Mouse (Mus musculus) embryonic fibroblast, embryonic 13.5 days (primary cell): Measurements from ENCODE around the gene Mtmr12. TPM values are rescaled to one million over a fixed set of nuclear protein-coding genes. Genes with fewer than 3 reads are reported as not detected.

Experiments used
- H3K27ac ChIP-seq: 2 replicates; pipeline ENCODE4 v1.5.1; 2012; ENCODE audit warnings: low read length, control low read depth, inconsistent platforms; ENCODE audit not compliant: insufficient read depth
- H3K4me1 ChIP-seq: 2 replicates; pipeline ENCODE4 v1.6.1; 2011; ENCODE audit warnings: low read length; ENCODE audit not compliant: control insufficient read depth, insufficient read depth
- H3K4me3 ChIP-seq: 2 replicates; pipeline ENCODE4 v1.5.1; 2011; ENCODE audit warnings: mild to moderate bottlenecking, control low read depth, low read length; ENCODE audit not compliant: insufficient read depth
- CTCF ChIP-seq: IDR thresholded peaks from 2 replicates; pipeline ENCODE4 v1.5.1; 2011; ENCODE audit warnings: mild to moderate bottlenecking, control low read depth, low read length, moderate library complexity, borderline replicate concordance; ENCODE audit not compliant: insufficient read depth
- POLR2A ChIP-seq: IDR thresholded peaks from 2 replicates; pipeline ENCODE4 v1.6.1; 2011; ENCODE audit warnings: low read depth, mild to moderate bottlenecking, control low read depth, low read length, moderate library complexity
- polyA plus RNA-seq: library from polyadenylated mRNA; stranded (reverse); fragments of >200 nt; gene quantifications from 2 replicates; pipeline ENCODE4 v1.2.4, GENCODE M21; 2011; ENCODE audit warnings: low read depth; ENCODE audit not compliant: missing spikeins, insufficient read length

Gene Mtmr12
- polyA plus RNA-seq, 1 experiment = 12.3 TPM

DNA sequence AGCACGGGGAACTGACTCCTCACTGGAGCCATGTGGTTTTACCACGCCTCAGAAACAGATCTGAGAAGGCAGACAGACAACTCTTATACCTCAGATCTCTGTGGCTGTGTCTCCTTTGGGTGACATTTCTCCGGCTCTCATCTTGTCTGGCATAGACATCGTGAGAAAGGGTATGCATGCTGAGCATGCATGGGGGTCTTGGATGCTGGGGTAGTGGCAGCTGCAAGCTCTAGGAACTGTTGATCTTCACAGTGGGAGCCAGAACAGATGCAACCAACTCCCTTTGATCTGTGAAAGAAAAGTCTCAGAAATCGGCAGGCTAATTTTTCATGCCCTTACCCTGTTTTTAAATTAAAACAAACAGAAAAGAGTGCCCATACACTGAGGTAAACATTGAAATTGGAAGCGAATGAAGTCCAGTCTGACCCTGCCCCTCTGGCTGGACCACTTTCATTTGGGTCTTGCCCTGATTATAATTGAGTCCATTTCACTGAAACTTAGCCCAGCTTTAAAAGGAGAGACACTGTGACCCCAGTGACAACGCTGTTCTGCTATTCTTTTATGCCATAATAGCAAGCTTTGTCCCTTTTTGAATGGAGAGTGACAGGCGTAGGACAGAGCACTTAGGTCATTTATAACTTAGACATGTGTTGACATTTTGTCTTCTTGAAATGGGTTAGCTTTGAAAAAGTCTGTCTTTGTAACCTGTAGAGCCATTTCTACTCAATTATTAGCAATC lies 17.9 kb downstream of the Mtmr12 start:
- Histone ChIP-seq H3K4me1 (no peaks in the 10 kb centered on the region), H3K4me3 (no peak overlapping the region), H3K27ac (no peak overlapping the region)
- TF ChIP-seq POLR2A (no peak), CTCF (no peak)

DNA sequence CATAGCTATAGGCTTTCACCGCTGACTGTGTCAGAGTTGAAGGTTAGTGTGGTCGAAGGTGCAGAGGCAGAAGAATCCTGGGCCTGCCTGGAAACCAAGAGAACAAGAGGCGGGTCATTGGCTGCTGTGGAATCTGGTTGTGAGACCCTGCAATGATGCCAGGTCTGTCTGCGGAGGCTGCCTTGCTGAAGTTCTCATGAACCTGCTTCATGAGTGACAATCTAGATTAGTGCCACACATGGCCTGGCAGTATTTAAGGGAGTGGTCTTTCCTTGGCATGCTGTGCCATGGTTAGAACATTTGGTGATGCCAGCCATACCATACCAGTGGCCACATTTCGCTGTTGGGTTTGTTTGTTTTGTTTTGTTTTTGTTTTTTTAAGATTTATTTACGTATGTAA lies 18.6 kb downstream of the Mtmr12 start:
- H3K4me1 ChIP-seq = no peaks in the 10 kb centered on the region
- H3K27ac ChIP-seq = no peak overlapping the region
- H3K4me3 ChIP-seq = no peak overlapping the region
- TF ChIP-seq POLR2A (no peak), CTCF (no peak)

GRCm38 (mm10) chr15:12224239-12224638 lies 19.4 kb downstream of the Mtmr12 start:
- no peak overlapping the region for H3K4me3 ChIP-seq
- no peak overlapping the region for H3K27ac ChIP-seq
- H3K4me1 ChIP-seq = no peaks in the 10 kb centered on the region
- TF ChIP-seq POLR2A (no peak), CTCF (no peak)

DNA sequence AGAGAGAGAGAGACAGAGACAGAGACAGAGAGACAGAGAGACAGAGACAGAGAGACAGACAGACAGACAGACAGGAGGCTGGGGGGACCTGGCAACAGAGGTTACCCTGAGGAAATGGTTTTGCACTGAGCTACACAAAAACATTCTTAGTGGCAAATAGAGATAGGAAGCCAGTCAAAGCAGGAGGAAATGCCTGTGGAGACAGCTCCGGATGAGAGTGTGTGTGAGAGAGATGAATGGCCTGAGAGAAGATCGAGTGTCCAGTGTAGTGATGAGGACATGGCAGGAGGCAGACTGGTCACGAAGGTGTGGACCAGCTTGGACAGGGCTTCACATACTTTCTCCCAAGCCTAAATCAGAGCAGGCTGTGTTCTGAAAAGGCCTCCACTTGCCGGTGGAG lies 20.2 kb downstream of the Mtmr12 start:
- no peak overlapping the region for H3K27ac ChIP-seq
- no peak for TF ChIP-seq POLR2A
- no peak for TF ChIP-seq CTCF
- no peak overlapping the region for H3K4me3 ChIP-seq
- no peaks in the 10 kb centered on the region for H3K4me1 ChIP-seq

DNA sequence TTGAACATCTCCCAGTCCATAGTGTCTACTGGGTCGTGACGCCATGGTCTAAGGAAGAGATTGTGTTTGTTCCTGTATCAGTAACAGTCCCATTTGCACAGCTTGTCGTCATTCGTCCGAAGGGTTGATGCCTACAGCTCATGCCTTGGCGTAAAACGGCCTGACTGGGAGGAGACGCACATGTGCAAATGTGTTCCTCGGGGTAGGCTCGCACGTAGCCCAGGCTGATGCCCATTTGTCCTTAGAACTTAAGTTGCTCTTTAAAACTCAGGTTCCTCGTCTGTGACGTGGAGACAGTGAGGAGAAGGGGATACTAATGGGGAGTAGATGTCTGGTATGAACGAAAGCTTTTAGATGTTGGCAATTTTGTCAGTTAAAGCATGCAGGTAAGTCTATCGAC lies 22.1 kb downstream of the Mtmr12 start:
- TF ChIP-seq CTCF (no peak), POLR2A (no peak)
- Histone ChIP-seq H3K27ac (no peak overlapping the region), H3K4me3 (no peak overlapping the region), H3K4me1 (no peaks in the 10 kb centered on the region; the same call in none of the 2 replicates)

DNA sequence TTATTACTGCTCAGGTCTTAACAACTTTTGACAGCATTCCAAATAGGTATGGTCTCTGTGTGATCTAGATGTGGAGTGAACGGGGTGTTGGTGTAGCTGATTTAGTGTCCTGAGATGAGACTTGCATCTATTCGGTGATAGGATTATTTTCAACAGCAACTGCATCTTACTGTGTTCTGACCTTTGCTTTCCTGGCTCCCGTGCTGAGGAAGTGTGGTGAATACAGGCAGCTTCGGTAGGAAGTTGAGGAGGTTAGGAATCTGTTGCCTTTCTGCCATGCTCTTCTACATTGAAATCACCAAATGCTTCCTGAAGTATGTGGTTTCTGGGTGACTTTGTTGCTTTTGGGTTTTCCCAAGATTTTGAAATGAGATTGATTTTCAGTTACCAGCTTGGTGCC lies 22.5 kb downstream of the Mtmr12 start:
- no peak overlapping the region for H3K4me3 ChIP-seq
- TF ChIP-seq POLR2A = no peak
- TF ChIP-seq CTCF = no peak
- no peaks in the 10 kb centered on the region; the same call in none of the 2 replicates for H3K4me1 ChIP-seq
- no peak overlapping the region for H3K27ac ChIP-seq

DNA sequence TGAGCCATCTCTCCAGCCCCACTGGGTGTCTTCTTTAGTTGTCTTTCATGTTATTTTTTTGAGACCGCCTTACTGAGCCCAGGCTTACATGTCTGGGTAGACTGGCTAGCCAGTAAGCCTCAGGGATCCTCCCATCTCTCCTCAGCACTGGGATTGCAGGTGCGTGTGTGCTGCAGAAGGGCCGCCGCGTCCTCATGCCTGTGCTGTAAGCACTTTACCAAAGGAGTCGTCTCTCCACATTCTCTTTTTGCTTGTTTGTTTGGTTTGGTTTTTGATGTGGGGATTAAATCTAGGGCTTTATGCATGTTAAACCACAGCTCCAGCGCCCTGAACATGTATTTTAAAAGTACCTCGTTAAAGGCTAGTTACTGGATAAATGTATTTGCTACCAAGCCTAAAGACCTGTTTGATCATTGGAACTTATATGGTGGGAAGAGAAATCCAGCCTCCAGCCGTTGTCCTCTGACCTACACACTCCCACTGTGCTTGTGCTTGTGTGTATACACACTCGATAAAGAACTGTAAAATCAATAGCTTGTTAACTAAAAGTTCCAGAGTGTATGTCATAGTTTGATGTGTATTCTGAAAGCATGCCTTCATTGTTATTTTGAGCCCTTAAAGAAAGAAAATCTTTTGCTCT lies 24.9 kb downstream of the Mtmr12 start:
- Histone ChIP-seq H3K4me3 (no peak overlapping the region), H3K27ac (no peak overlapping the region), H3K4me1 (no peaks in the 10 kb centered on the region; the same call in none of the 2 replicates)
- no peak for TF ChIP-seq CTCF
- TF ChIP-seq POLR2A = no peak

DNA sequence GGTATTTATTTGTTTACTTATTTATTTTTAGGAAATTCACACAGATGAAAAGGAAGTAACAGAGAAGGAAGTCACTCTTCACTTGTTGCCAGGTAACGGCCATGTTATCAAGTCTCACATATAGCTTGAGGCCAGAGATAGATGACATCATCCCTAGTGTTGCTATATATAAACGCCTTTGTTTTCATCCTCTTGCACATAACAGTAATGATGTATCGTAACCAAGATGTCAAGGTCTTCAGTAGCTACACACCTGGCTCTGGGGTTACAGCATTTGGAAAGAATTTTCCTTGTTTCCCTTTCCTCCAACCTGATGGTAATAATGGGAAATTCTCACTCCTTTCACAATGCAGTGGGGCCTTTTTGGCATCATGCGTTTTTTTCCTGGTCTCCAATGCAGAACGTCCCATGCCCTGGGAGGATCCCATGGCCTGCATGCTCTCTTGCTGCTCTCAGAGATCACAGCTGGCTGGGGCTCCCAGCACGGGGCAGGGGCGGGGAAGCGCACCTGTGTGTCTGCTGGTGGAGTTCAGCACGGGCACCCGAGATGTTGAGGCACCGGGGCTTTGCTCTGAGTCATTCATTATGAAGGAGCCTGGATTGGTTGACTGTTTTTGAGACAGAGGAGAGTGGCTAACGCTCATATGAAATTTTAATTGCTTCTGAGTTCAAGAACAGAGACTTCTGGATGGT lies 25.6 kb downstream of the Mtmr12 start:
- TF ChIP-seq POLR2A (no peak), CTCF (no peak)
- Histone ChIP-seq H3K4me3 (no peak overlapping the region), H3K4me1 (no peaks in the 10 kb centered on the region; the same call in none of the 2 replicates), H3K27ac (no peak overlapping the region)

GRCm38 (mm10) chr15:12231462-12231861 lies 26.6 kb downstream of the Mtmr12 start:
- H3K4me1 ChIP-seq = no peaks in the 10 kb centered on the region; the same call in none of the 2 replicates

More at GRCm38 (mm10) chr15:12231462-12231861, 26.6 kb downstream of the Mtmr12 start:
- no peak overlapping the region for H3K4me3 ChIP-seq
- no peak overlapping the region for H3K27ac ChIP-seq
- TF ChIP-seq CTCF = no peak
- no peak for TF ChIP-seq POLR2A
